Mouse (Mus musculus) adrenal gland, adult (tissue): Measurements from ENCODE around the gene Rasgrf2.
"Not testable (repeated sequence)": the region's sequence is repeated elsewhere in the genome, so short reads cannot be mapped to it uniquely, and the experiment has no call there.

Experiments used
- DNase-seq, 2 experiments: peaks; one replicate each; pipeline ENCODE4 v3.0.0; 2022 to 2023; ENCODE audit warnings: low spot score in 1 of 2; ENCODE audit not compliant: inconsistent age in 2 of 2

The Rasgrf2 gene

GRCm38 (mm10) chr13:92131384-92132150, at the start of gene Rasgrf2:
TSS of gene Rasgrf2 (minus strand) at chr13:92131656.
- DNase-seq = peak; percentile 15 to 72

DNA sequence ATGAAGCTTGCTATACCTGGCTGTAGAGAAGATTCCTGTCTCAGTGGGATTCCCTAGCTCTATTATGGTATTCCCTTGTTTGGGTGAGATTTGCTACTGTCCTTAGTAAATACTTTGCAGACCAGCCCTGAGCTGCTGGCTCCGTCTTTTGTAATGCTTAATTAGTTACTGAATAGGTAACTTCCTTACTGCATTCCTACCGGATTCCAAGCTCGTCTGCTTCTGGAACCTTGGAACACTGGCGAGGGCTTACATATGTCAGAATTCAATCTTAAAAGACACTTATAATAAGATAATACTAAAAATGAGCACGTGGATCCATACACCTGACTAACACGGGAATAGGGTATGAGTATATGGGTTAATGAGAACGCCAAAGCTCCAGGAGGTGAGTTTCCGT, 41.2 kb upstream of the Rasgrf2 start:
- not testable (repeated sequence) for DNase-seq

- DNase-seq = peak in 1 of 2 experiments; percentile 23
These were observed 19.1 kb upstream of the Rasgrf2 start for GRCm38 (mm10) chr13:92150551-92150950.

DNA sequence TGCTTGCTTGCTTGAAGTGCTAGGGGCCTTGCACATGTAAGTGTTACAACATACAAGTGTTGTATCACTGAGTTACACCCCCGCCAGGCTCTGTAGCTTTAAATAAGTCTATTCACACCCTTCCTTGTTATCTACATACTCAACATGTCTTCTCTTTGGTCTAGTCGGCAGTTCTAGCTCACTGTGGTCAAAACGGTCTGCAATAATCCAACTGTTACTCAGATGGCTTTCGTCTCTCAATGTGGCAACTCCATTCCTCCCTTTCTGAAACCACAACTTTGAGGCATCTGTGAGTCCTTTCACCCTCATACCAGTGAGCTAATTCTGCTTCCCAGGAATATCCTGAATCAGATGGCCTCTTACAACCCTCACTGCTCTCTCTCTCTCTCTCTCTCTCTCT, 17.4 kb upstream of the Rasgrf2 start:
- DNase-seq = no peak

DNA sequence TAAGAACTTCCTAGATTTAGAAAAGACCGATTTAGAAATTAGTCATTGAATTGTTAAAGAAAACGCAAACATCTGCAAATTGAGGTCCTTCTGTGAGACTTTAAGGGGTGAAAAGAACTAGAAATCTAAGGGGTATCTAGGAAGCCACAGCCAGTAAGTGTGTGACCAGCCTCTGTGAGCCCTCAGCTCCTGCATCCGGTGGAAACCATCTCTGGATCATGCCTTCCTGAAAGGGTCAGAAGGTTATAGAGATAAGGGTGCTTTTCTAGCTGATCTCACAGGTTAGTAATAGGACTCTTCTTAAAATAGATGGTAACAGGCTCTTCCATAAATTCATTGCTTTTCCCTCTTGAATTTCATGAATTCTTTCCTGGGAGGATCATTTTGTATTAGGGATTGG, 3.3 kb upstream of the Rasgrf2 start:
- no peak for DNase-seq

GRCm38 (mm10) chr13:92132599-92132998, 1.1 kb upstream of the Rasgrf2 start:
- no peak for DNase-seq

- peak in 1 of 2 experiments; percentile 52 for DNase-seq
These were observed 467 bp downstream of the Rasgrf2 start for GRCm38 (mm10) chr13:92130994-92131383.

DNA sequence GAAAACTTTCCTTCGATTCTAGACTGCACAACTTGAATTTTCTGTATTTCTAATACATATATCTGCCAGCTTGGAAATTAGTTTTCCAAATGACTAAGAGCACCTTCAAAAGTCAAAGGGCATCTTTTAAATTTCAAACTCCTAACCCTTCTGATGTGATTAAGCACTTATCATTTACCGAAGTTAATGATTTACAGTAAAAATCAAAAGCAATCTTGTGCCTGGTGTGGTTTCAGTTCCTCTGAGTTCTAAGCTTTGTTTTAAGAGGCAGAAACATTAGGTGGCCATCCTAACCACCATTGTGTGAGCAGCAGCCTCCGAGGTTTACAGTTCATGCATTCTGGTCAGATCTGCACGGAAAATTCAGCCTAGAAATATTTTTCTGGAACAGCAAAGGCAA, 1.6 kb downstream of the Rasgrf2 start:
- no peak for DNase-seq

DNA sequence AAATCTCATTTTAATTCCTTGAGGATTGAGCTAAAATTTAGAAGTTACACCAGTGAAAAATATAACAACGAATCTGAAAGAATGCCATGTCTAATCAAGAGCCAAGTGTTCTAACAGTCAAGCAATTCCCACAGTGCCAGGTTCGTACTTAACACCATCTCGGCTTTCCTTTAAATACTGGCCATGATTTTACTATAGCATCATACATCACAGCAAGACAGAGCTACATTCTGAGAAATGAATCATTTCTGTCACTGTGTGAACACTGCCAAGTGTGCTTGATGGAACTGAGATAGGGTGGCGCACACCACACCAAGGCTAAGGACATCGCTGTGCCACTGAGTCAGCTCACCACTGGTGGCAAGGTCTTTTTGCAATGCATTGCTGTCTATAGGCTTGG, 5.6 kb downstream of the Rasgrf2 start:
- no peak for DNase-seq

GRCm38 (mm10) chr13:92119623-92120022, 11.8 kb downstream of the Rasgrf2 start:
- peak in 1 of 2 experiments; percentile 43 for DNase-seq

DNA sequence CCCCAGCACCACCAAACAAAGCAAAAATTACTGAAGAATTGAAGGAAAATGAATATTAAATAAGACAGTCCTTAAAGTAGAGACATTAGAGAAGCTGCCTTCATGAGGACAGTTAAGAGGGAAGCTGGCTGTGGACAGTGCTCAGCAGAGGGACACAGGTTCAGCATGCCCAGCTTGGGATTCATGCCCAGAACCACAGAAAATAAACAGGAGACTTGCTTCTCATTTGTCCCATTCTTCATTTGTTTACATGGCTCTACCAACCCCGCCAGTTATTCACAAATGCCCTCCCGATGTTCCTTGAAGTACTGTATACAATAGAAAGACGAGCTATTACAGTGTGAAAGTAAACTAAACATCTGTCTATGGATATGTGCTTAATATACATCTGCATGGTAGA, 17.4 kb downstream of the Rasgrf2 start:
- no peak for DNase-seq

DNA sequence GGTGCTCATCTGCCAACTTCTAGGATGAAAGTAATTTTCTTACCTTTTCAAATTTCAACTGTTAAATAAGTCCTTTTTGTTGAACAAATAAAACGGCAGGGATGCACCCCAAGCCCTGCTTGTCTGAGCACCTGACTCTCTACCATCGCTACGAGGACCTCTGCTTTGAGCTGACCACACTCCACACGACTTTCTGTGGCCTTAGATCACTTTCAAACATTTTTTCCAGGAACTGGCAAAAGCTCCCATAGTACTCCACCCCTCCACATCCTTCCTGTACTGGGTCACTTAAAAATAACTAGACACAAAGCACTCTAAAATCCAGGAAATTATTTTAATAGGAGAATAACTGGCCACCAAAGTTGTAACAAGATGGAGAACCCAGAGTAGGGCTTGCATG, 23.2 kb downstream of the Rasgrf2 start:
- DNase-seq = peak in 1 of 2 experiments; percentile 31

DNA sequence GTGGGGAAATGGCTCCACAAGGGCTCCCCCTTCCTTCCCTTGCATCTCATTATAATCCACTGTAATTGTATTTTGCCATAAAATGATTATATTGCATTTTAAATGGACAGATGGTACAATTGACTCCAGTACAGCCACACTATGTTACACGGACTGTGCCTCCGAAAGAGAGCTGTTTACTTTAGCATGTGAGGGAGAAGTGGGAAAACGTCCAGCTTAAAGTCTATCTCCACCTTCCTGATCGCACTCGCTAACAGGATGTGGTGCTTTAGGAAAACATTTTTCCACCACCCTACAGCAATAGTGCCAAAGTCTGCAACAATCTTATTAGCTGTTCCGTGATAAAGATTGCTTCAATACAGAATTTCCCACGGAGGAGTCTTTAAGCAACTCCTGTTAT, 27.2 kb downstream of the Rasgrf2 start:
- no peak for DNase-seq

DNA sequence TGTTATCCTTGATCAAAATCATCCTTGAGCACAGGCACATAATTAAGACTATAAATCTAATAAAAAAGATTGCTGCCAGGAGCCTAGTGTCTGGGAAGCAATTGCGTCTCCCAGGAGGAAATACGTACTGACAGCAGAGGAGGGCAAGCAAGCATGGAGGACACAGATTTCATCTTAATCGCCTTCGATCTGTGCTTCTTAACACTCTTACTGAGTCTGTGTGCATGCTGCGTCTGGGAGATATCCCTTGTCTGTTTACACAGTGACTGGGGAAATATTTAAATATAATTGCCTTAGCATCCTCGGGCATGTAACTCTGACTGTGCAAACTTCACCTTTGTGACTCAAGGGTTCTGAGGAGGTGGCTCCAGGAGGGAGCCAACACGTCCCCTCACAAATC, 33.0 kb downstream of the Rasgrf2 start:
- no peak for DNase-seq

- peak; percentile 16 to 34 for DNase-seq
These were observed 36.0 kb downstream of the Rasgrf2 start for GRCm38 (mm10) chr13:92095131-92096090.

GRCm38 (mm10) chr13:92093712-92094290, 37.7 kb downstream of the Rasgrf2 start:
- DNase-seq = no peak

DNA sequence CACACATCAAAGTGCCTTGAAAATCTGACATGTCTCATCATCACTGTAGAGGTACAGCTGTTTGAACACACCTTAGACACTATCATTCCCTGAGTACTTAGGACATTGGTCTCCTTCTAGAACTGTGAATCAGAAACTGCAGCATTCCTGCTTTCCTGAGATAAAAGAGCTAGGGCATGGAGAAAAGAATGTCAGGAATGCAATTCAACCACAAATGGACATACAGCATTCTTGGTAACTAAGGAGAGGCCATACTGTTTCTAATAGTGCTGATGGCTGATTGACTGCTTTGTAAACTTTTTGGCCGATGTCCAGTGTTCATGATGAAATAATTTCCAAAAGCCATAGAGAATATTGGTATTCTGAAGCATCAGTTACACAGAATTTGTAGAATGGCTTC, 58.3 kb downstream of the Rasgrf2 start:
- DNase-seq = no peak

DNA sequence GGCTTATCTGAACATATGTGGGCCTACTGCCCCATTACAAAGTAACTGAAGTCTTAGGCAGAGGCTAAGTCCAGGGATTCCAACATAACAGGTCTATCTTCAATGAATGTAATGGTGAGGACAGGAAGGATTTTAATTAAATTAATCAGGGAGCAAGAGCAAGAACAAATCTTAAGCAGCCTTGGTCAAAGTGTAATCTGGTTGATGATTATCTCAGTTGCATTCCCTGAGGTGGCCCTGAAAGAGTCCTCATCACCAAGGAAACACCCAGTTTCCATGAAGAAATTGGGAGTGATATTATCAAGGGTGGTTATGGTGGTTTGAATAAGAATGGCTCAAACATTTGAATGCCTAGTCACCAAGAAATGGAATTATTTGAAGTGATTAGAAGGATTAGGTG, 62.8 kb downstream of the Rasgrf2 start:
- no peak for DNase-seq

DNA sequence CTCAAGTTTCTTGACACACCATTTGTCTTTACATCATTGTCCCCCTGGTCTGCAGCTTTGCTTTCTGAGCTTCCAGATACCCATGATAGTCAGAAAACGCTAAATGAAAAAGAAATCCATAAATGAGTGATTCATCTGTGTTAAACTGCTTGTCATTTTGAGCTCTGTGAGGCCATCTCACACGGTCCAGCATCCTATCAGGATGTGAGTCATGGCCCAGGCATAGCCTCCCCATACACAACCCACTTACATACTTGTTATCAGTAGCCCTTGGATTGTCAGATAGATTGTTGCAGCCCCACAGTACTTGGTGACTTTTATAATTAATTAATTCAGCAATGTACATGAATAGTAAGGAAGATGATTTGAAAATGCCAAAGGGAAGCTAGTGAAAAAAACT, 63.6 kb downstream of the Rasgrf2 start:
- no peak for DNase-seq

GRCm38 (mm10) chr13:92053748-92054147, 77.7 kb downstream of the Rasgrf2 start:
- DNase-seq = no peak

DNA sequence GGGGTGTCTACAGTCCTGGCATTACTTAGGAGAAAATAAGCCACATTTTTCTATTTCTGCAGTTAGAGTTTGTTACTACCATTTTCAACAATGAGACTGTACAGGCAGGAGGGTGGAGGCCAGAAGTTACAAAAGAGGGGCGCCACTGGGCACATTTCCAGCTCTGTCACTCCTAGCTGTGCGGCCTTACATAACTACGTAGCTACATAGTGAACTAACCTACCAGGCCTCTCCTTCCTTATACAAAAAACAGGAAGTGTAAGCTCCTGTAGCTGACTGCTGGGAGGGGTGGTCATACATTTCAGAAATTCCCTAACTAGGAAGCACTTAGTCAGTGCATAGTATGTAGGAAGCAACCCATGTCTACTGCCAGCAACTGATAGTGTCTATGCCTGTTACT, 78.5 kb downstream of the Rasgrf2 start:
- no peak for DNase-seq

DNA sequence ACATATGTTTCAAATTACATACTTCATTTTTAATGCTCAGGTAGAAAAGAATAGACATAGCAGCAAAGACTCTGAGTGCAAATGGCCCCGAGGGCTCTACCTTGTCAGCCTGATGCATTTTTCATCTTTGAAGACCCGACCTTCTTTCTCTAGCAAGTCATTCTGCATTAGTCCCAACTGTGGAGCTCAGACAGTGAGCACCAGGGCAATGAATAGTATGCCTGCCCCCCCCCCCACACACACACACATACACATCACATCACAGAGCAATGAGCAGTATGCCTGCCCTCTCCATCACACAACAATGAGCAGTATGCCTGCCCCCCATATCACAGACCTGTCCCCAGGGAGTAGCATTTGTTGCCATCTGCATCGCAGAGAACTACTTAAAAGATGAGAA, 80.2 kb downstream of the Rasgrf2 start:
- DNase-seq = no peak
